33 mouse cellular contexts compared by ENCODE assay signal in the genomic region with DNA sequence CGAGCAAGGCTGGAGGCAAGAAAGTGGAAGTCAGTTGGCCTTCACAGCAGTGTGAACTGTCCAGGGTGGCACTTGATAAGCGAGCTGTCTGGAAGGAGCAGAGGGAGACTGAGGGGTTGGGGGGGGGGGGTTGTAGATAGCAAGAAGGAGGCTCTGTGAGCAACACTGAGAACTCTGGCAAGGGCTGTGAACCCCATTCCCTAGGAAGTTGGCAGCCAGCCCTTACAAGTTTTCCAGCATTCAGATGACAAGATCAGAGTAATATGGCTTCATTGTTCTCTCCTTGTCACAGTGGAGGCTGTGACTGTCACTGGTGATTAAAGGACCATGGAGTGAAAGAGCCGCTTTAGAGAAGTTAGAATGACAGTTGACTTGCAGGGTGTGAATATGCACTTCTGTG.
A peak's percentile ranks its signal among the peaks of the same experiment; 100 is the strongest.
DNase-seq lines count a peak whose midpoint lies in the region; ATAC-seq lines count a peak whose summit lies in the region.
"Had no signal": no experiment of that assay in that cellular context is flagged by ENCODE, and none has a peak within 500 bp of the region (broad histone marks: within the 10 kb centered on the region; RNA-seq: fewer than 3 reads in every experiment).

No protein-coding gene starts in this region.

- DNase-seq in forebrain, embryonic 10.5 days (ENCODE audit: extremely low spot score, low spot score), result no peak
- peak; percentile 43 for DNase-seq in Muller cell, postnatal 12 days (ENCODE audit: inconsistent ontology term)
- DNase-seq: adrenal gland, postnatal 10 days; cerebellum, adult 11 months; cerebellum, adult 9-10 months; cerebellum, postnatal 36 days; embryo, embryonic 11 days; gastrocnemius, postnatal 25 days; heart, adult 18-20 months; heart, postnatal 4 days; kidney, adult 9 months; kidney, postnatal 14 days; right cerebral cortex, adult 18-20 months; thymus, adult 2 months; thymus, postnatal 36 days had no signal

- no peak overlapping the region for H3K4me3 ChIP-seq in forebrain, embryonic 13.5 days
- H3K4me3 ChIP-seq in forebrain, embryonic 10.5 days, result no peak overlapping the region
- no peak overlapping the region for H3K4me3 ChIP-seq in hindbrain, embryonic 16.5 days (ENCODE audit: low read length)
- H3K4me3 ChIP-seq in hindbrain, embryonic 12.5 days, result no peak overlapping the region
- H3K4me3 ChIP-seq in megakaryocyte, embryonic 14.5 days (replicated peaks), result peak overlapping the region; percentile 26
- H3K4me3 ChIP-seq in kidney, embryonic 14.5 days (ENCODE audit: low read length), result no peak overlapping the region
- H3K4me3 ChIP-seq: embryonic facial prominence, embryonic 13.5 days; erythroblast, embryonic 14.5 days; left cerebral cortex, adult 2 months; limb, embryonic 13.5 days; neural tube, embryonic 15.5 days had no signal

- ATAC-seq in forebrain, embryonic 13.5 days, result 0 out of 2 replicates have a peak, but pooled peaks have one; percentile 38
- ATAC-seq in hindbrain, embryonic 16.5 days, result peak; percentile 45
- no peak for ATAC-seq in hindbrain, embryonic 12.5 days (ENCODE audit: low FRiP score)
- no peak for ATAC-seq in megakaryocyte, adult 5-6 weeks (ENCODE audit: poor library complexity, severe bottlenecking)
- no peak for ATAC-seq in kidney, embryonic 14.5 days (ENCODE audit: low FRiP score, low TSS enrichment)
- ATAC-seq: intestine, postnatal 0 days; lung, postnatal 0 days; Patski had no signal

- peaks cover 32% of the 10 kb centered on the region for H3K4me1 ChIP-seq in forebrain, embryonic 13.5 days
- H3K4me1 ChIP-seq in forebrain, embryonic 10.5 days, result peaks cover 2% of the 10 kb centered on the region; the same call in 1 of the 2 replicates
- H3K4me1 ChIP-seq in hindbrain, embryonic 16.5 days (ENCODE audit: control insufficient read depth, insufficient read depth, low read depth, low read length), result no peaks in the 10 kb centered on the region
- H3K4me1 ChIP-seq in hindbrain, embryonic 12.5 days, result peaks cover 4% of the 10 kb centered on the region; the same call in 1 of the 2 replicates
- no peaks in the 10 kb centered on the region for H3K4me1 ChIP-seq in megakaryocyte, embryonic 14.5 days
- H3K4me1 ChIP-seq in kidney, embryonic 14.5 days (ENCODE audit: control insufficient read depth, insufficient read depth, low read length), result no peaks in the 10 kb centered on the region
- H3K4me1 ChIP-seq: embryonic facial prominence, embryonic 13.5 days; limb, embryonic 13.5 days; neural tube, embryonic 15.5 days had no signal

- no peak overlapping the region; the same call in 1 of the 2 replicates for H3K27ac ChIP-seq in forebrain, embryonic 13.5 days
- H3K27ac ChIP-seq in forebrain, embryonic 10.5 days, result no peak overlapping the region
- no peak overlapping the region for H3K27ac ChIP-seq in hindbrain, embryonic 16.5 days (ENCODE audit: low read depth, low read length)
- H3K27ac ChIP-seq in hindbrain, embryonic 12.5 days, result no peak overlapping the region
- H3K27ac ChIP-seq in kidney, embryonic 14.5 days (ENCODE audit: low read depth, low read length), result no peak overlapping the region
- H3K27ac ChIP-seq: embryonic facial prominence, embryonic 13.5 days; left cerebral cortex, adult 2 months; limb, embryonic 13.5 days; neural tube, embryonic 15.5 days had no signal

- H3K36me3 ChIP-seq in forebrain, embryonic 13.5 days (ENCODE audit: poor library complexity, severe bottlenecking), result no peaks in the 10 kb centered on the region
- H3K36me3 ChIP-seq in forebrain, embryonic 10.5 days (replicated peaks), result no peaks in the 10 kb centered on the region
- no peaks in the 10 kb centered on the region for H3K36me3 ChIP-seq in hindbrain, embryonic 16.5 days (ENCODE audit: control insufficient read depth, insufficient read depth, low read length)
- no peaks in the 10 kb centered on the region for H3K36me3 ChIP-seq in hindbrain, embryonic 12.5 days
- H3K36me3 ChIP-seq in megakaryocyte, embryonic 14.5 days (replicated peaks; ENCODE audit: low read length), result no peaks in the 10 kb centered on the region
- no peaks in the 10 kb centered on the region for H3K36me3 ChIP-seq in kidney, embryonic 14.5 days (ENCODE audit: control insufficient read depth, insufficient read depth, low read length)
- H3K36me3 ChIP-seq: embryonic facial prominence, embryonic 13.5 days; G1E; limb, embryonic 13.5 days; neural tube, embryonic 15.5 days had no signal

- 47% methylated on average over 3 of the region's 3 CpGs for WGBS in forebrain, embryonic 13.5 days
- 82% methylated on average over 3 of the region's 3 CpGs for WGBS in forebrain, embryonic 10.5 days
- 43% methylated on average over 3 of the region's 3 CpGs for WGBS in hindbrain, embryonic 16.5 days
- WGBS in hindbrain, embryonic 12.5 days, result 62% methylated on average over 3 of the region's 3 CpGs
- 43% methylated on average over 3 of the region's 3 CpGs for WGBS in kidney, embryonic 14.5 days

- no peak overlapping the region for H3K4me2 ChIP-seq in forebrain, embryonic 13.5 days
- no peak overlapping the region for H3K4me2 ChIP-seq in hindbrain, embryonic 16.5 days (ENCODE audit: low read length)
- no peak overlapping the region for H3K4me2 ChIP-seq in hindbrain, embryonic 12.5 days (replicated peaks)
- no peak overlapping the region for H3K4me2 ChIP-seq in kidney, embryonic 14.5 days (replicated peaks; ENCODE audit: low read depth, low read length)
- H3K4me2 ChIP-seq: embryonic facial prominence, embryonic 13.5 days; heart, embryonic 11.5 days; limb, embryonic 13.5 days; liver, embryonic 11.5 days; midbrain, embryonic 11.5 days; neural tube, embryonic 15.5 days had no signal

- H3K27me3 ChIP-seq in forebrain, embryonic 13.5 days, result no peaks in the 10 kb centered on the region
- H3K27me3 ChIP-seq in forebrain, embryonic 10.5 days (ENCODE audit: poor library complexity, severe bottlenecking), result no peaks in the 10 kb centered on the region
- no peaks in the 10 kb centered on the region for H3K27me3 ChIP-seq in hindbrain, embryonic 16.5 days (replicated peaks; ENCODE audit: control insufficient read depth, insufficient read depth, low read length)
- H3K27me3 ChIP-seq in hindbrain, embryonic 12.5 days, result no peaks in the 10 kb centered on the region
- no peaks in the 10 kb centered on the region for H3K27me3 ChIP-seq in megakaryocyte, embryonic 14.5 days (replicated peaks)
- H3K27me3 ChIP-seq in kidney, embryonic 14.5 days (ENCODE audit: control insufficient read depth, insufficient read depth, low read length), result no peaks in the 10 kb centered on the region
- H3K27me3 ChIP-seq: embryonic facial prominence, embryonic 13.5 days; limb, embryonic 13.5 days; neural tube, embryonic 15.5 days had no signal

- H3K9ac ChIP-seq in forebrain, embryonic 13.5 days, result no peak overlapping the region
- no peak overlapping the region for H3K9ac ChIP-seq in hindbrain, embryonic 16.5 days (ENCODE audit: low read depth, low read length)
- no peak overlapping the region for H3K9ac ChIP-seq in hindbrain, embryonic 12.5 days
- H3K9ac ChIP-seq in kidney, embryonic 14.5 days (ENCODE audit: low read depth, low read length), result no peak overlapping the region
- H3K9ac ChIP-seq: embryonic facial prominence, embryonic 13.5 days; limb, embryonic 13.5 days; neural tube, embryonic 15.5 days had no signal

- H3K9me3 ChIP-seq in forebrain, embryonic 13.5 days (replicated peaks), result no peaks in the 10 kb centered on the region
- H3K9me3 ChIP-seq in forebrain, embryonic 10.5 days, result no peaks in the 10 kb centered on the region
- H3K9me3 ChIP-seq in hindbrain, embryonic 16.5 days (ENCODE audit: control insufficient read depth, low read length), result no peaks in the 10 kb centered on the region
- H3K9me3 ChIP-seq in hindbrain, embryonic 12.5 days (replicated peaks), result no peaks in the 10 kb centered on the region
- H3K9me3 ChIP-seq in megakaryocyte, embryonic 14.5 days, result peaks cover 35% of the 10 kb centered on the region
- H3K9me3 ChIP-seq in kidney, embryonic 14.5 days (ENCODE audit: control insufficient read depth, low read length), result no peaks in the 10 kb centered on the region
- H3K9me3 ChIP-seq: embryonic facial prominence, embryonic 13.5 days; limb, embryonic 13.5 days; neural tube, embryonic 15.5 days had no signal

Comparison
In these comparisons a context has a peak if more than half of its experiments do, and no peak if none do; other contexts are left out.
1. ATAC-seq: peak in forebrain, embryonic 13.5 days (single experiment) and hindbrain, embryonic 16.5 days (single experiment); none in hindbrain, embryonic 12.5 days (single experiment), megakaryocyte, adult 5-6 weeks (single experiment) and kidney, embryonic 14.5 days (single experiment).